Mouse (Mus musculus) CH12.LX (cell line): ENCODE measurements around the gene Ccn6. TPM values are rescaled to one million over a fixed set of nuclear protein-coding genes. Genes with fewer than 3 reads are reported as not detected.

Source experiments
- DNase-seq: peaks from one replicate; pipeline ENCODE4 v3.0.0-alpha.2; 2013; ENCODE audit errors: extremely low read depth
- H3K27ac ChIP-seq: 2 replicates; pipeline ENCODE4 v1.5.1; 2012; ENCODE audit warnings: low read depth, mild to moderate bottlenecking, control low read depth, moderate library complexity; ENCODE audit not compliant: insufficient read depth
- H3K27me3 ChIP-seq: replicated peaks from 2 replicates; pipeline ENCODE3; 2012; ENCODE audit warnings: inconsistent platforms
- H3K36me3 ChIP-seq, 2 experiments: replicated peaks in 1 of 2; 2 replicates each; pipeline versions ENCODE3 to v1.6.1; 2012; ENCODE audit warnings: inconsistent platforms in 1 of 2, low read length in 1 of 2, mild to moderate bottlenecking in 1 of 2, mixed read lengths in 1 of 2, moderate library complexity in 1 of 2; ENCODE audit not compliant: control insufficient read depth in 1 of 2, insufficient read depth in 1 of 2
- H3K4me1 ChIP-seq, 2 experiments: 2 replicates each; pipeline ENCODE4 v1.6.1; 2012; ENCODE audit warnings: inconsistent platforms in 1 of 2, moderate library complexity in 1 of 2; ENCODE audit not compliant: insufficient read depth in 2 of 2, control insufficient read depth in 1 of 2
- H3K4me2 ChIP-seq: 2 replicates; pipeline ENCODE4 v1.6.1; 2012; ENCODE audit warnings: low read depth, mild to moderate bottlenecking, control low read depth; ENCODE audit not compliant: poor library complexity, insufficient read depth, severe bottlenecking
- H3K4me3 ChIP-seq, 3 experiments: fragments of 150-350 bp in 1 of 3; sonication (generic) in 1 of 3; replicated peaks in 1 of 3; 2 replicates each; pipeline versions ENCODE3 to v1.5.1; 2011 to 2012; ENCODE audit warnings: low read depth in 2 of 3, low read length in 2 of 3, mild to moderate bottlenecking in 2 of 3, moderate library complexity in 2 of 3, control low read depth in 1 of 3, improper control_type of control experiment in 1 of 3, inconsistent platforms in 1 of 3, mixed read lengths in 1 of 3; ENCODE audit not compliant: poor library complexity in 1 of 3
- H3K79me2 ChIP-seq: replicated peaks from 2 replicates; pipeline ENCODE4 v1.6.1; 2012; ENCODE audit warnings: mild to moderate bottlenecking, moderate library complexity; ENCODE audit not compliant: control insufficient read depth, poor library complexity, insufficient read depth, severe bottlenecking; ENCODE audit errors: extremely low read depth
- H3K9ac ChIP-seq: 2 replicates; pipeline ENCODE4 v1.6.1; 2012; ENCODE audit warnings: low read depth, mild to moderate bottlenecking, control low read depth, moderate library complexity; ENCODE audit not compliant: insufficient read depth
- H3K9me3 ChIP-seq: replicated peaks from 2 replicates; pipeline ENCODE3; 2012; ENCODE audit warnings: low read length, inconsistent platforms, mixed read lengths
- CHD1 ChIP-seq: IDR thresholded peaks from 2 replicates; pipeline ENCODE4 v1.6.1; 2012; ENCODE audit warnings: low read depth, low read length, improper control_type of control experiment, inconsistent platforms
- CTCF ChIP-seq, 2 experiments: IDR thresholded peaks in 1 of 2; conservative IDR thresholded peaks in 1 of 2; 2 replicates each; pipeline ENCODE4 v1.5.1; 2011 to 2012; ENCODE audit warnings: low read depth in 2 of 2, low read length in 2 of 2, improper control_type of control experiment in 1 of 2, inconsistent platforms in 1 of 2, mild to moderate bottlenecking in 1 of 2, moderate library complexity in 1 of 2
- E2F4 ChIP-seq: IDR thresholded peaks from 2 replicates; pipeline ENCODE4 v1.6.1; 2011; ENCODE audit warnings: low read depth, low read length, improper control_type of control experiment; ENCODE audit not compliant: insufficient replicate concordance
- ELF1 ChIP-seq: IDR thresholded peaks from 2 replicates; pipeline ENCODE4 v1.6.1; 2014; ENCODE audit warnings: low read depth, mild to moderate bottlenecking, inconsistent platforms, low read length, improper control_type of control experiment
- EP300 ChIP-seq: IDR thresholded peaks from 2 replicates; pipeline ENCODE4 v1.6.1; 2011; ENCODE audit warnings: low read length, improper control_type of control experiment
- GABPA ChIP-seq: IDR thresholded peaks from 2 replicates; pipeline ENCODE4 v1.6.1; 2012; ENCODE audit warnings: low read depth, low read length, improper control_type of control experiment, inconsistent platforms; ENCODE audit not compliant: insufficient replicate concordance
- JUND ChIP-seq: conservative IDR thresholded peaks from 2 replicates; pipeline ENCODE4 v1.6.1; 2011; ENCODE audit warnings: low read depth, low read length, improper control_type of control experiment
- KAT2A ChIP-seq: IDR thresholded peaks from 2 replicates; pipeline ENCODE4 v1.6.1; 2012; ENCODE audit warnings: low read length, improper control_type of control experiment, inconsistent platforms; ENCODE audit not compliant: insufficient replicate concordance
- MAFK ChIP-seq: IDR thresholded peaks from 2 replicates; pipeline ENCODE4 v1.6.1; 2011; ENCODE audit warnings: low read length, improper control_type of control experiment; ENCODE audit not compliant: insufficient replicate concordance
- MAX ChIP-seq: IDR thresholded peaks from 2 replicates; pipeline ENCODE4 v1.6.1; 2011; ENCODE audit warnings: low read length, improper control_type of control experiment
- MEF2A ChIP-seq: IDR thresholded peaks from 2 replicates; pipeline ENCODE4 v1.6.1; 2014; ENCODE audit warnings: low read depth, mild to moderate bottlenecking, inconsistent platforms, low read length, improper control_type of control experiment, borderline replicate concordance
- MYC ChIP-seq: IDR thresholded peaks from 2 replicates; pipeline ENCODE4 v1.6.1; 2011; ENCODE audit warnings: low read depth, mild to moderate bottlenecking, improper control_type of control experiment, low read length
- NELFE ChIP-seq: IDR thresholded peaks from 2 replicates; pipeline ENCODE4 v1.6.1; 2011; ENCODE audit warnings: low read depth, low read length, improper control_type of control experiment
- PAX5 ChIP-seq: IDR thresholded peaks from 2 replicates; pipeline ENCODE4 v1.6.1; 2012; ENCODE audit warnings: low read length, inconsistent platforms, mixed read lengths
- POLR2AphosphoS2 ChIP-seq: IDR thresholded peaks from 2 replicates; pipeline ENCODE4 v1.6.1; 2011; ENCODE audit warnings: low read depth, low read length, improper control_type of control experiment
- RCOR1 ChIP-seq: conservative IDR thresholded peaks from 2 replicates; pipeline ENCODE4 v1.6.1; 2012; ENCODE audit warnings: low read depth, mild to moderate bottlenecking, inconsistent platforms, low read length, improper control_type of control experiment
- SMC3 ChIP-seq: IDR thresholded peaks from 2 replicates; pipeline ENCODE4 v1.6.1; 2011; ENCODE audit warnings: low read depth, low read length, improper control_type of control experiment
- TBP ChIP-seq: conservative IDR thresholded peaks from 2 replicates; pipeline ENCODE4 v1.6.1; 2011; ENCODE audit warnings: low read depth, low read length, improper control_type of control experiment
- UBTF ChIP-seq: IDR thresholded peaks from 2 replicates; pipeline ENCODE4 v1.6.1; 2012; ENCODE audit warnings: low read depth, mild to moderate bottlenecking, inconsistent platforms, low read length, improper control_type of control experiment, moderate library complexity
- USF1 ChIP-seq: IDR thresholded peaks from 2 replicates; pipeline ENCODE4 v1.6.1; 2014; ENCODE audit warnings: low read depth, mild to moderate bottlenecking, inconsistent platforms, low read length, improper control_type of control experiment
- USF2 ChIP-seq: conservative IDR thresholded peaks from 2 replicates; pipeline ENCODE4 v1.6.1; 2011; ENCODE audit warnings: low read depth, low read length, improper control_type of control experiment
- ZC3H11A ChIP-seq: IDR thresholded peaks from 2 replicates; pipeline ENCODE4 v1.6.1; 2012; ENCODE audit warnings: low read depth, mild to moderate bottlenecking, inconsistent platforms, low read length, improper control_type of control experiment
- ZMIZ1 ChIP-seq: IDR thresholded peaks from 2 replicates; pipeline ENCODE4 v1.6.1; 2012; ENCODE audit warnings: low read depth, mild to moderate bottlenecking, inconsistent platforms, low read length, improper control_type of control experiment
- dilution Hi-C: fragments of 300-500 bp; cut with MboI; formaldehyde crosslinking; loops from 2 replicates; pipeline ENCODE4 v1.14.3; 2020; ENCODE audit warnings: low sequenced_read_pairs; ENCODE audit not compliant: extremely low pct_unique_long_range_greater_than_20kb, extremely low pct_ligation_motif_present
- in situ Hi-C: fragments of 300-500 bp; cut with MboI; formaldehyde crosslinking; loops from 3 replicates; pipeline ENCODE4 v1.14.3; 2019; ENCODE audit warnings: low sequenced_read_pairs, low pct_ligation_motif_present, low pct_unique_long_range_greater_than_20kb, mixed read lengths
- polyA plus RNA-seq: library from polyadenylated mRNA; unstranded; fragments of >175 nt; gene quantifications from 2 replicates; pipeline ENCODE4 v1.2.1, GENCODE M21; 2012; ENCODE audit warnings: low read depth; ENCODE audit not compliant: insufficient read length
- total RNA-seq, 2 experiments: library from RNA; depleted of rRNA; stranded (reverse); fragments of 300-350 nt in 1 of 2; fragments of >200 nt in 1 of 2; gene quantifications; 2 replicates each; pipeline ENCODE4 v1.2.3; 2012 to 2014

Gene Ccn6
- total and polyA plus RNA-seq, 3 experiments, result 0.33 TPM; not detected in 2

DNA sequence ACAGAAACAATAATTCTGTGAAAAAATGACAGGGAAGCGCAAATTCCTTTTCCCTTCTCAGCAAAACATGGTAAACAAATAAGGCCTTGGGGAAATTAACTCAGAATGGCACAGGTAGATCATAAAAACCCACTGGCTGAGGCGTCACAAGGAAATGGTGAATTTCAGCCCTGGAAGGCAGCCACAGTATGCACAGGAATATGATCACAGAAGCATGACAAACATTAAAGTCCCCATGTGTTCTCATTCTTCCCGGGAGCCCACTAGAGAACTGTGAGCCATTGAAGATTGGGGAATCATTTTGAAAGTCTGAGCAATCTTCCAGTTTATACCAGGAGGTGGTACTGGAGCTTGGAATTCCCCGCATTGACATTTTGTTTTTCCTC lies 54.1 kb downstream of the Ccn6 start:
- H3K27me3 ChIP-seq, result no peaks in the 10 kb centered on the region
- no peak overlapping the region for H3K4me3 ChIP-seq
- TF ChIP-seq SMC3 (no peak), POLR2AphosphoS2 (no peak), JUND (no peak), UBTF (no peak), ZMIZ1 (no peak), USF1 (no peak), RCOR1 (no peak), PAX5 (no peak), USF2 (no peak), ELF1 (no peak), NELFE (no peak), CHD1 (no peak), E2F4 (no peak), MAFK (no peak)
- TF ChIP-seq, all 38 proteins: peak for 0
- Histone ChIP-seq H3K4me1 (peaks cover 0 to 18% of the 10 kb centered on the region in 2 experiments; a peak in 2 of 4 replicates), H3K27ac (no peak overlapping the region), H3K79me2 (no peaks in the 10 kb centered on the region), H3K9me3 (no peaks in the 10 kb centered on the region), H3K9ac (no peak overlapping the region), H3K36me3 (no peaks in the 10 kb centered on the region), H3K4me2 (no peak overlapping the region)
- DNase-seq, result no peak
- dilution Hi-C loops, result no loop called here
- in situ Hi-C loops, result no loop called here

DNA sequence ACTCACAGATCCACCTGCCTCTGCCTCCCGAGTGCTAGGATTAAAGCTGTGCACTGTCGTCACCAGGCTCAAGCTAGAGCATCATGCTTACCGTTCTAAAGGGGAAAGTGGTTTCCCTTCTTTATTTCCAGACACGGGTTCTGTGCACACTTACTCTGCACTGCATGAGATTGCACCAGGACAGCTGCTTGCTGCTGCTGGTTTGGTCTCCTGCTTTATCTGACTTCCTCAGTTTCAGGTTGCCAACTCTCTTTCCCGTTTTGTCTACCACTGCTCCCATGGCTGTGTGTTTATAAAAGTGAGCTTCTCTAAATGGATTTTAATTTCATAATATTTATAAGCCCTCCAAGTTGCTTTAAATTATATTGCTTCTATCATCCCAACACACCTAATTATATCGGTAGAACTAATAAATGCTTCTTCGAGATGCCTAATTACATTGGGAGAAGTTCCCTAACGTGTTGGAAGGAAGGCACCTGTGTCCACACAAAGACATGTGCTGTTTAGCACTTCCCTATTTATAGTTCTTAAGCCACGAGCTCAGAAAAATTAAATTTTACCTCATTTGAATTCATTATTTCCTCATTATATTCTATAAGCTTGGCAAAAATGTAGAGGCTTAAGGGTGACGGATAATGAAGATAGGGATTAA lies 54.6 kb downstream of the Ccn6 start:
- dilution Hi-C loops (no loop called here), in situ Hi-C loops (no loop called here)
- DNase-seq, result no peak
- Histone ChIP-seq H3K4me2 (no peak overlapping the region), H3K36me3 (no peaks in the 10 kb centered on the region), H3K9me3 (no peaks in the 10 kb centered on the region), H3K27me3 (no peaks in the 10 kb centered on the region), H3K4me3 (no peak overlapping the region), H3K9ac (no peak overlapping the region), H3K4me1 (peaks cover 0 to 18% of the 10 kb centered on the region in 2 experiments; a peak in 2 of 4 replicates), H3K27ac (no peak overlapping the region), H3K79me2 (no peaks in the 10 kb centered on the region)
- TF ChIP-seq POLR2AphosphoS2 (no peak), PAX5 (no peak), ELF1 (no peak), RCOR1 (no peak), MEF2A (no peak), UBTF (no peak), MYC (no peak), CTCF (conservative IDR thresholded peaks at IDR 0.05 in 1 of 2, IDR thresholded peaks at IDR 0.05 in 1 of 2; ENCODE audit: low read depth in 2 of 2, low read length in 2 of 2) (no peak), ZMIZ1 (no peak), TBP (no peak), ZC3H11A (no peak), USF1 (no peak), KAT2A (no peak), JUND (no peak), CHD1 (no peak), MAX (no peak), GABPA (no peak), EP300 (no peak)
